Mouse (Mus musculus): ENCODE measurements around the gene Add1.

GRCm38 (mm10) chr5:34526477-34526775 lies 47.0 kb upstream of the Add1 start:
- TF ChIP-seq CTCF (IDR thresholded peaks at IDR 0.05; ENCODE audit: low read depth) (no peak), EP300 (IDR thresholded peaks at IDR 0.05; ENCODE audit: low read depth) (no peak)

All from heart, postnatal 0 days (tissue).